Mouse (Mus musculus): ENCODE results near the gene Myh7b.

DNA sequence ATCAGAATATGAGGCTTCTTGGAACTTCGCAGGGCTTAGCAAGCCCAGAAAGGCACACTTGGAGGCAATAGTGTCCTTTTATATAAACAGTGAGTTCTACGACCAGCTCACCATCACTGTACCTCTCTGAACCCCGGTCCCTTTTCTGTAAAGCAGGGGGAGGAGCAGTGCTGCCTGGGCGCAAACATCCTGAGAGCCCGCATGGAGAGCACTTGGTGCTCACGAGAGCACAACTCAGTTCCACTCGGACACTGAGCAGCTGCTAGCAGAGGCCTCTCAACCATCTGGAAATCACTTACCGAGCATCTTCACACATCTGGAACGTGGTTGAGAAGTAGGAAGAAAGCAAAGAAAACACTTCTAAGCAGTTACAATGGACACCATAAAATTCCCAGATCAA is 34.4 kb upstream of the Myh7b start:
- TF ChIP-seq CTCF (IDR thresholded peaks at IDR 0.05; ENCODE audit: borderline replicate concordance, extremely low read depth, insufficient read depth, insufficient read length) (no peak), POLR2A (IDR thresholded peaks at IDR 0.05; ENCODE audit: borderline replicate concordance, extremely low read depth, insufficient read depth, insufficient read length, poor library complexity, severe bottlenecking) (no peak)
